Mouse (Mus musculus) cerebellum, adult 18-20 months (tissue): ENCODE data around the gene Ccdc183.

Experiments used
- DNase-seq, 2 experiments: peaks; one replicate each; pipeline ENCODE4 v3.0.0; 2021

Gene Ccdc183

DNA sequence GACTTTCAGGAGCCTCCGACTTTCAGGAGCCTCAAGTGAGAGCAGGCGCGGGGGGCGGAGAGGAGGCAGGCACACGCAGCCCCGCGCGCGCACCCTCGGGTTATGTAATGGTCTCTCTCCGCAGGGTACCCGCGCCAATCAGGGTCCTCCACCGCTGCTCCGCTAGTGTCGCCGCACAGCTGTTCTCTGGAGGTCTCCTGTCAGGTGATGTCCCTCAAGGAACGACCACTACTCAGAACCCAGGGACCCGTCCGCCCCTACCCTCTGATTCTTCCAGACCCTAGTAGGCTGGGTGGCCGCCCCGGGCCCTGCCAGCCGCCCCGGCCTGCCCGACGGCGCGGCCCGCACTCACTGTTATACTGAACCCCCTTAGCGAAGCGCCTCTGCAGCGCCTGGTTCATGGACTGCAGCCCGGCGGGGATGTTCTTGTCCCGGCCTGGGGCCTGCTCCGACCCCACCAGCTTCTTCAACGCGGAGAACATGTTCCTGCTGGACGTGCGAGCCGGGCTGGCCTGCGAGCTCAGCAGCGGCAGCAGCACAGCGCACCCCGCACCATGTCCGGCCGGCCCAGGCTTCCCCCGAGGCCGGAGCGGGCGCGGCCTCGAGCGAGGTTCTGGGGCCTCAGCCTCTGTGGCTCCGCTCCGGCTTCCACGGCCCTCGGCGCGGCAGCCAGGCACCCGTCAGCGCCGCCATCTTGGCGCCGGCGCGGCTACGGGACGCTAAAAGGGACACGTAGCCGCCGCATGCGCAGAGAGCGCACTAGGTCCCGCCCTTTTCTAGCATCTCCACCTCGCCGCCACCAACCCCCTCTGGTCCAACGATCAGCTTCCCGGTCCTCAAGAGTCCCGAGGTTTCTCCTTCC lies 9.5 kb downstream of the Ccdc183 start, which contains the start of gene Rabl6:
TSS of gene Rabl6 (minus strand) at position 761 of the 862 bp plus-strand sequence.
- DNase-seq, result peak; percentile 84 to 98

GRCm38 (mm10) chr2:25602526-25602925 lies 15.0 kb downstream of the Ccdc183 start:
- no peak for DNase-seq

DNA sequence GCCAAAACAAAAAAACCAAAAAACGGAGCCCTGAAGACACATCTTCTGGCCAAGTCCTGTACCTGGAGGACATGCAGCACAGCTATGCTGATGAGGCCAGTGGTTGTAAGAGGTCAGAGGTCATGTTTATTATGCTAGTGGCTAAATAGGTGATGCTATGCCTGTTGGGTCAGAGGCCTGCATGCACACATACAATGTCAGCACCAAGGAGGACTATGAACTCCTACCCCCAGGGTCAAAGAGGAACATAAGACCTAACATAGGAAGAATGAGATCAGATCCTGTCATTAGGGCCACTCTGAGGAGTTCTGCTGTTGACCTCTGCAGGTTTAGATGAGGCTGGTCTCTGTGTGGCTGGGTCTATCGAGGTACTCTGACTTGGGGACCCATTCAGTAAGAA lies 17.4 kb downstream of the Ccdc183 start:
- no peak for DNase-seq

GRCm38 (mm10) chr2:25598749-25599148 lies 18.7 kb downstream of the Ccdc183 start:
- no peak for DNase-seq

DNA sequence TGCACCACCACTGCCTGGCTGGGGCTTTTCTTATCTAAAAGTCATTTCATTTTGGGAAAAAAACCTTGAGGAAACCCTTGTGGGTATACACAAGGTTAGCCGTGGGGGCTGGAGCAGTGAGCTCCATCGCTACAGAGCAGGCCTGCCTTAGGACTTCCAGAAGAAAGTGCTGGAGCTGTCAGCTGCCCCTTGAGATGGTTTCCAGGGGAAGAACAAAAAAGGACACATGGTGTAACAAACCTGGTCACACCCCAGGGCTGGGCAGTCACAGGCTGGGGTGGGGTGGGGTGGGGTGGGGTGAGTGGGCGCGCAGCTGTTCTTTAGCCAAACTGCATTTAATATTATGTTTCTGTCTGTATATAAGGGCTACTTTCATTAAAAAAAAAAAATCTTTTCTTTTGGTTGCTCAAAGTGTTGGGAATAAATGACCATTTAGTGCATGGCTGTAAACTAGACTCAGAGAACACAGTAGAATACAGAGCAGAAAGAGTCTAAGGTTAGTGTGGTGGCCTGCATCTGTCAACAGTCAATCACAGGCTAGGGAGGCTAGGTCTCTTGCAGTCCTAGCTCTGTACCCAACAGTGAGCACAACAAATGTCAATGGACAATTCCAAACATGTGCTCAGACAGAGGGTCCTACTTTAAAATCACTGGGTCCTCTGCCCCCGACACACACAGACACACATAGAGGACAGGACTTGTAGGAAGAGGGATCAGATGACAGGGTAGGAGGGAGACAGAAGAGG lies 20.5 kb downstream of the Ccdc183 start:
- DNase-seq, result no peak

DNA sequence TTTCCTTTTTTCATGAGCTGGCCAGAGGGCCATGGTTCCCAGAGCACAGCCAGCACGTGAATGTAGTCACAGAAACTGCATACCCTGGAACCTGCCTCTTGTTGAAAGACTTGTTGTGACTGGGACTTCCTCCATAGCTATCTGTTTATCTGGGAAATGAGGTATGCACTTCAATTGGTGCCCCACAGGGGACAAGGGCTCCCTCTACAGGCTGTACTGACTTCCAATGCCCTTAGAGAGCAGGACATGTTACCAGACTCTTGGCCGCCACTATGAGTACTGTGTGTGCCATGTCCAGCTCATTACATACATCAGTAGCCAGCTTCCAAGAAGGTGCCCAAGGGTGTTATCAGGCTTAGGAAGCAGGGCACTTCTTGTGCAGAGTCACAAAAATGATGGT lies 25.6 kb downstream of the Ccdc183 start:
- peak; percentile 59 to 61 for DNase-seq

- no peak for DNase-seq
Observed at GRCm38 (mm10) chr2:25588227-25588907, 29.1 kb downstream of the Ccdc183 start.

GRCm38 (mm10) chr2:25587290-25587689 lies 30.2 kb downstream of the Ccdc183 start:
- DNase-seq, result no peak

DNA sequence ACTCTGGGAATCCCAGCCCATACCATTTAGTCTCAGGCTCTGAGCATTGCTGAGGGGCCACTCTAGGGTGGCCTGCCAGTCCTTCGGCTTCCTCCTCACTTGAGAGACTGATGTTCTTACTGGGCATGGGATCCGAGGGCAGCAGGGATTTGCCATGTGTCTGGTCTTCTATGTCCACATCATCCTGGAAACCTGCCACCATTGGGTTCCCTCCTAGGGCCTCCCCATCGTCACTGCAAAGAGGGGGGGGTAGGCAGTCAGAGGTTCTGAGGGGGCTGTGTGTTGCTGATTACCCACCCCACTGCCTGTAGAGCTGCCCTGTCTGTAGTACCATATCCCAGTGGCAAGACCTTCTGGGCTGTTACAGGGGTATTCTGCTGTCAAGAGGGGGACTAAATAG lies 31.9 kb downstream of the Ccdc183 start:
- peak; percentile 20 to 30 for DNase-seq

GRCm38 (mm10) chr2:25584856-25585255 lies 32.6 kb downstream of the Ccdc183 start:
- DNase-seq, result peak; percentile 13 to 24

DNA sequence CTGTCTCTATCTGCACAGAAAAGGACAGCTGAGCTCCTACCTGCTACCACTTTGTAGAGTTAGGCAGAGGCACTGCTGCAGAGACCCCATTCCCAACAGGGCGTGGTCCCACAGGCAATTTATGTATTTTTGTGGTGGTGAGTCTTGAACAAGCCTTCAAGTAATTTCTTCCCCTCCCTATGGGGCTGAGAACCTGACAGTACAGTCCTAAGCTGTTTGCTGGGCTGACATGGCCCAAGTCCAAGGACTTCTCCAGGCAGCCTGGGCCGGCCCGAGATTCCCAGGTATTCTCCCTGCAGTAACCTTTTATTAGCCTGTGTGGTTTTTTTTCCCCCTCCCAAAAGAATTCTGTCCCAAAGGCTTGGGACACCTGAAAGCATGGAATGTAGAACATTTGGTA lies 33.3 kb downstream of the Ccdc183 start:
- peak; percentile 60 for DNase-seq

- DNase-seq, result peak; percentile 21 to 30
Observed at GRCm38 (mm10) chr2:25583571-25583970, 33.9 kb downstream of the Ccdc183 start.

DNA sequence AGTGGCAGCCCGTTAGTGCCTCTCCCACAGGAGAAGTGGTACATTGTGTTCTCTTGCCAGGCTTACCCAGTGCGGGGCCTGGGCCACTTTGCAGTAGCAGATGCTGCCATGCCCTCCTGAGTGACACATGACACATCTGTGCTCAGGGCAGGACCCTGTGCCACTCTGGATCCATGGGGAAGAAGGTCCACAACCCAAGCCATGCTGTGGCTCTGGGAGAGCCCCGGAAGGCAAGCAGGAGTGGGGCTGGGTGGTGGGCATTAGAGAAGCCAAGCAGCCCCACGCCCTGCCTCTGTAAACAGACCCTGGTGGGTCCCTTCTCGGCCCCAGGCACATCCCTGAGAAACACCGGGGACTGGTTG lies 34.4 kb downstream of the Ccdc183 start:
- peak; percentile 17 to 39 for DNase-seq

DNA sequence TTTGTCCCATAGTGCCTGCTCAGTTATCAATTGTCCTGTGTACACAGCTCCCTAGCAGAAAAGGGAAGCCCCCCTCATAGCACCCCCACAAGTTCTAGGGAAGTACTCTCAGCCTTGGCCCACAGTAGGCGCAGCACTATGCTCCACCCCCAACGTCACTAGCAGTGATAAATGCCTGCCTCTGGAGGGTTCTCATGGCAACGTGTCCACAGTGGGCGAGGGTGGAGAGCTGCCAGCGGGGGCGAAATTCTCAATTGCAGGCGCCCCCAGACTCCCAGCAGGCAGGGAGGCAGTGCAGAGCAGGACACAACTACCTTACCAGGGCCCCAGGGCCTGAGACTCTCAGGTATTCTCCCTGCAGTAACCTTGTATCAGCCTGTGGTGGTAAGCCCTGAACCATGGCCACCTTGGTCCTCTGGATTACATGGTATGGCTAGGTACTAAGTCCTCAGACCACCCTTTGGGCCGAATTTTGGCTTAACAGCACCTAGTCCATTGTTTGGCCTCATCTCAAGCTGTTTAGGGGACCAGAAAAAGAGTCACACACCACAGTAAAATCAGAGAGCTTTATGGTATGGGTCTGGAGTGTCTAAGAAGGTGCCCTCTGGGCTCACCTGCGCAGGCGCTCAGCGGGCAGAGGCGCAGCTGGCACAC lies 34.9 kb downstream of the Ccdc183 start:
- peak; percentile 50 to 61 for DNase-seq

DNA sequence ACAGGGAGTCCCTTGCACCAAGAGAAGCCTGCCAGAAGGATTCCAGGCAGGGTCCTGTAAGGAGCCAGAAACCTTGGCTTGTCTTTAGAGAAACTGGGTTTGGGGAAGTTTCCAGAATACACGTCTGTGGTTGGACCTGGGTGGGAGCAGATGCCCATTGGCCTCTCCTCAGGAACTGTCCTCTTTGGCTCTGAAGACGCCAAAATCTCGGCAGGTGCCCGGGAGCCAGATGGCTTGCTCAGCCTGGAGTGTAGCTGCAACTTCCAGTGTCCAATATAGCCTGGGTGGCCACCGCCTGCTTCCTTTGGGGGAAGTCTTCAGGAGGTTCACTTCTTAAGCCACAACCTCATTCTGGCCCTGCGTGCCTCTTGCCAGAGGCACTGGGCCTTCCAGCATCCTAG lies 35.6 kb downstream of the Ccdc183 start:
- peak; percentile 88 to 91 for DNase-seq

- peak; percentile 79 to 87 for DNase-seq
Observed at GRCm38 (mm10) chr2:25581294-25581864, 36.1 kb downstream of the Ccdc183 start, which contains the start of gene Ajm1. Gene Ajm1, minus strand, starts transcription at chr2:25581757.

- peak; percentile 53 to 57 for DNase-seq
Observed at GRCm38 (mm10) chr2:25580621-25581101, 36.8 kb downstream of the Ccdc183 start.

GRCm38 (mm10) chr2:25579737-25580460 lies 37.6 kb downstream of the Ccdc183 start:
- peak; percentile 86 to 87 for DNase-seq

DNA sequence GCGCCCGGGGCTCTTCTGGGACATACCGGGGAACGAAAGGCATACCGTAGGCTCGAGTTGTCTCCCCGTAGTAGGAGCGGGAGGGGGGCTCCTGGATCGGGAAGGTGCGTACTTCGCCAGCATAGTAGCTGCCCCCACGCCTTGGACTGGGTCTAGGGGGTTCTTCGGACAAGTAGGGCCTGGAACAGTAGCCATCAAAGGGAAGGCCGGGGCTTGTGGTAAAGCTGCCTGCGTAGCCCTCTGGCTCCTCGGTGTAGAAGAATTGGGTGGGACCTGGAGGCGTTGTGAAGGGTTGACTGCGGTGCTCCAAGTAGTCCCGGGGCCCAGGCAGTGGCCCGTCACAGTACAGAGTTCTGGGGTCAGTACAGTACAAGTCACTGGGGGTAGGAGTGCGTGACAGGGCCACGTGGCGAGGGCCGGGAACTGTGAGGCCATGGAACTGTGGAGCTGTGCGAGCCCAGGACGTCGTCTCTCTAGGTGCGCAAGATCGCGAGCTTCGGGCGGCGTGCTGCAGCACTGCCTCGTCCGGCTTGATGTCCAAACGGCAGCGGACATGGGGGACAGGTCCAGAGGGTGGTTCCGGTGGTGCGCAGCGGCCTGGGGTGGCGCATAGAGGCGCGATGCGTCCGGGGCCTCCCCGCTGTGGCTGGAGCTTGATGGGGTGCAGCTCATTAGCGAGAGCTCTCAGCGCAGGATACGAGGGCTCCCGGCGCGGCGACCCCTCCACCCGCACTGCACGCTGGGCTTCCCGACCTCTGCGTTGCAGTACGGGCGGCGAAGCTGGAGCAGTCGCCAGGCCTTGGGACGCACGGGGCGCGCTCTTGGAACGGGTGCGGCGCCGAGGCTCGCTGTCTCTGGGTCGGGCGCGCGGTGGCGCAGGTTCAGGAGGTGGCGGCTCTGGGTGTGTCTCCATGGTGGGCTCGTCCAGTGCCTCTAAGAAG lies 38.4 kb downstream of the Ccdc183 start:
- peak in 1 of 2 experiments; percentile 49 for DNase-seq
